In the genomic region with DNA sequence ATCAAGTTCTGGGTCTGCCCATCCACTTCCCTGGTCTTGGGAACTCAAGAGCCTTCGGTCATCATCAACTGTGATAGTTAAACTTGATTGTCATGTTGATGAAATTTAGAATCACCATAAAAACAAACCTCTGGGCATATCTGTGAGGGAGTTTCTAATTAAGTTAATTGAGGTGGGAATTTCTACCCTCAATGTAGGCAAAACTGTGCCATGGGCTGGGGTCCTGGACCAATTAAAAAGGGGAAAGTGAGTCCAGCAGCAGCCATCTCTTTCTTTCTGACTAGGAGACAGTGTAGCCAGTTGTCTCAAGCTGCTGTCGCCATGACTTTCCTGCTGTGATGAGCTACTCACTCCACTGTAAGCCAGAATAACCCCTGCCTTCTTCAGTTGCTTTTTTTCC, we compare ENCODE assay signal across 26 mouse cellular contexts.
"Had no signal": no experiment of that assay in that cellular context is flagged by ENCODE, and none has a peak within 500 bp of the region (broad histone marks: within the 10 kb centered on the region; RNA-seq: fewer than 3 reads in every experiment).

No protein-coding gene starts in this region.

- H3K4me1 ChIP-seq: embryonic facial prominence, embryonic 10.5 days; embryonic facial prominence, embryonic 12.5 days; embryonic facial prominence, embryonic 13.5 days; embryonic facial prominence, embryonic 15.5 days; forebrain, embryonic 10.5 days had no signal

- DNase-seq: cerebellum, adult 2 months; cerebellum, adult 8-10 months; cerebellum, adult 9-10 months; cerebellum, adult 9-11 months; cerebellum, postnatal 14 days; cerebellum, postnatal 25 days; cerebellum, postnatal 36 days; embryo, embryonic 11 days; forebrain, postnatal 0 days; gastrocnemius, adult 2 months; gastrocnemius, postnatal 10 days; gastrocnemius, postnatal 14 days; gastrocnemius, postnatal 25 days; gastrocnemius, postnatal 36 days; heart, adult 2 months had no signal

- H3K27ac ChIP-seq: embryonic facial prominence, embryonic 10.5 days; embryonic facial prominence, embryonic 12.5 days; embryonic facial prominence, embryonic 13.5 days; embryonic facial prominence, embryonic 15.5 days; forebrain, embryonic 10.5 days; forebrain, embryonic 12.5 days; forebrain, embryonic 13.5 days; forebrain, embryonic 15.5 days; gastrocnemius, adult 2 months; heart, adult 2 months had no signal

- H3K9ac ChIP-seq: embryonic facial prominence, embryonic 12.5 days; embryonic facial prominence, embryonic 13.5 days; embryonic facial prominence, embryonic 15.5 days; forebrain, embryonic 12.5 days; forebrain, embryonic 13.5 days; forebrain, embryonic 15.5 days; forebrain, postnatal 0 days had no signal

- H3K36me3 ChIP-seq: embryonic facial prominence, embryonic 10.5 days; embryonic facial prominence, embryonic 12.5 days; embryonic facial prominence, embryonic 13.5 days; embryonic facial prominence, embryonic 15.5 days; forebrain, embryonic 10.5 days; forebrain, embryonic 12.5 days had no signal

- H3K27me3 ChIP-seq: embryonic facial prominence, embryonic 12.5 days; embryonic facial prominence, embryonic 13.5 days; embryonic facial prominence, embryonic 15.5 days; forebrain, embryonic 12.5 days; forebrain, embryonic 13.5 days; forebrain, embryonic 15.5 days had no signal

- H3K4me3 ChIP-seq: embryonic facial prominence, embryonic 10.5 days; embryonic facial prominence, embryonic 12.5 days; embryonic facial prominence, embryonic 13.5 days; embryonic facial prominence, embryonic 15.5 days; erythroblast, embryonic 14.5 days; forebrain, embryonic 10.5 days; forebrain, embryonic 12.5 days; forebrain, embryonic 13.5 days; forebrain, embryonic 15.5 days; gastrocnemius, adult 2 months; heart, adult 2 months had no signal

- H3K4me2 ChIP-seq: embryonic facial prominence, embryonic 12.5 days; embryonic facial prominence, embryonic 13.5 days; embryonic facial prominence, embryonic 15.5 days; forebrain, embryonic 12.5 days; forebrain, embryonic 13.5 days; forebrain, embryonic 15.5 days had no signal

- H3K9me3 ChIP-seq: embryonic facial prominence, embryonic 10.5 days; embryonic facial prominence, embryonic 12.5 days; embryonic facial prominence, embryonic 13.5 days; embryonic facial prominence, embryonic 15.5 days; forebrain, embryonic 10.5 days; forebrain, embryonic 12.5 days; forebrain, embryonic 13.5 days; forebrain, embryonic 15.5 days had no signal

- ATAC-seq: forebrain, embryonic 13.5 days; forebrain, embryonic 14.5 days; forebrain, embryonic 15.5 days; forebrain, embryonic 16.5 days; forebrain, postnatal 0 days had no signal
